Mouse (Mus musculus) G1E (cell line): Measurements from ENCODE around the gene Zfp277. TPM values are rescaled to one million over a fixed set of nuclear protein-coding genes. Genes with fewer than 3 reads are reported as not detected.

Experiments
- ATAC-seq: 2 replicates; pipeline ENCODE4 v1.8.0; 2016; ENCODE audit warnings: mild to moderate bottlenecking; ENCODE audit not compliant: insufficient number of reproducible peaks, poor library complexity, low FRiP score, severe bottlenecking; ENCODE audit errors: extremely low read depth
- DNase-seq: peaks from one replicate; pipeline ENCODE4 v3.0.0; 2012; ENCODE audit warnings: low spot score
- H3K27me3 ChIP-seq: 2 replicates; pipeline ENCODE4 v1.6.1; 2012; ENCODE audit warnings: mild to moderate bottlenecking, low read length, inconsistent platforms; ENCODE audit not compliant: insufficient read depth
- H3K36me3 ChIP-seq: replicated peaks from 2 replicates; pipeline ENCODE3; 2012; ENCODE audit warnings: mild to moderate bottlenecking, inconsistent platforms
- H3K4me1 ChIP-seq: 2 replicates; pipeline ENCODE4 v1.6.1; 2012; ENCODE audit warnings: low read depth, low read length, inconsistent platforms, mixed read lengths; ENCODE audit not compliant: insufficient read depth
- H3K4me3 ChIP-seq: 2 replicates; pipeline ENCODE4 v1.5.1; 2012; ENCODE audit warnings: low read depth, mild to moderate bottlenecking, inconsistent platforms, low read length, moderate library complexity, mixed read lengths
- H3K9me3 ChIP-seq: replicated peaks from 2 replicates; pipeline ENCODE4 v1.6.1; 2012; ENCODE audit warnings: inconsistent platforms
- CTCF ChIP-seq: IDR thresholded peaks from 2 replicates; pipeline ENCODE4 v1.5.1; 2012; ENCODE audit warnings: low read depth, low read length, inconsistent platforms, mixed read lengths
- GATA1 ChIP-seq: IDR thresholded peaks from 2 replicates; pipeline ENCODE4 v1.6.1; 2012; ENCODE audit warnings: borderline replicate concordance, low read length, inconsistent platforms, mixed read lengths
- GATA2 ChIP-seq: IDR thresholded peaks from 2 replicates; pipeline ENCODE4 v1.6.1; 2012; ENCODE audit warnings: low read depth, low read length, inconsistent platforms, borderline replicate concordance
- POLR2AphosphoS5 ChIP-seq: IDR thresholded peaks from 2 replicates; pipeline ENCODE4 v1.6.1; 2012; ENCODE audit warnings: low read depth, low read length, inconsistent platforms; ENCODE audit not compliant: insufficient replicate concordance
- TAL1 ChIP-seq: conservative IDR thresholded peaks from 2 replicates; pipeline ENCODE4 v1.6.1; 2012; ENCODE audit warnings: low read depth, low read length, inconsistent platforms, mixed read lengths
- polyA plus RNA-seq: library from polyadenylated mRNA; stranded (reverse); fragments of >175 nt; gene quantifications from 2 replicates; pipeline ENCODE4 v1.2.3, GENCODE M21; 2012
- total RNA-seq, 2 experiments: library from RNA; stranded (forward) in 1 of 2; stranded (reverse) in 1 of 2; fragments of 200-1000 nt in 1 of 2; fragments of >200 nt in 1 of 2; fragmentation: Nextera tagmentation in 1 of 2; gene quantifications; 2 replicates each; pipeline ENCODE4 v1.2.3; 2014 to 2017

The Zfp277 gene
- total and polyA plus RNA-seq, 3 experiments, result 5.6 to 57.6 (median 56.5) TPM

DNA sequence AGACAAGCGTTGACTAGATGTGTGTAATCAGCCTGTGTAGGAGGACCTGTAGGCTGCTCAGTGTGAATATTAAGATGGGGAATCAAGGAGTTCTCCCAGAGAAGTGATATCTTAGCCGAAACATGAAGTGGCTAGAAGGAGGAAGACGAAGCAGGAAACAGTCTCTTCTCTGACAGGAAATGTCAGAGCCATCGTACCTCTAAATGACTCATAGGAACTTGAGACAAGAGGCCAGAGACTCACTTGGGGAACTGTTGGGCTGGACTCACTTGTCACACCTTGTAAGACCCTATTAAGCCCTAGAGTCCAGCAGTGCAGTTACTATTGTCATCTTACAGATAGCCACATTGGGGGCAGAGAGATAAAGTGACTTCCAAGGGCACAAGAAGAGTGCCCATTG lies 172.4 kb downstream of the Zfp277 start:
- no peaks in the 10 kb centered on the region for H3K4me1 ChIP-seq
- no peaks in the 10 kb centered on the region for H3K36me3 ChIP-seq
- ATAC-seq, result no peak
- no peaks in the 10 kb centered on the region for H3K9me3 ChIP-seq
- peaks cover 4% of the 10 kb centered on the region for H3K27me3 ChIP-seq
- no peak for TF ChIP-seq CTCF
- no peak for TF ChIP-seq GATA2
- TF ChIP-seq POLR2AphosphoS5, result no peak
- no peak for TF ChIP-seq GATA1
- no peak for DNase-seq
- no peak overlapping the region for H3K4me3 ChIP-seq

DNA sequence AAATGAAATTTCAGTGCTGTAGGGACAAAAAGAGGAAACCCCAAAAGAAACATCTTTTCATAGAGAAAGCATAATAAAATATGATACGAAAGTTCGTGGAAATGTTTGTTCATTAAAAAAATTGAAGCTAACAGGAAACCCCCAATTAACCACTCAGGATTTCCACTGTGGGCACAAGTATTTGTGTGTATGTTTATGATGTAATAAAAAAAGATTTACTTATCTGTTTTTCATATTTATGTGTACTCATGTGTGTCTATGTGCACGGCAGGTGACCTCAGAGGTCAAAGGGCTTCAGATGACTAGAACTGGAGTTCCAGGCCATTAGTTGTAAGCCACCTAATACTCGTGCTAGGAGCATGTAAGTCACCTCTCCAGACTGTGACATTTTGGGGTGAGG lies 173.0 kb downstream of the Zfp277 start:
- H3K9me3 ChIP-seq, result no peaks in the 10 kb centered on the region
- H3K36me3 ChIP-seq, result no peaks in the 10 kb centered on the region
- no peak for ATAC-seq
- no peak overlapping the region for H3K4me3 ChIP-seq
- DNase-seq, result no peak
- TF ChIP-seq CTCF, result no peak
- no peak for TF ChIP-seq GATA1
- peaks cover 6% of the 10 kb centered on the region for H3K27me3 ChIP-seq
- no peaks in the 10 kb centered on the region for H3K4me1 ChIP-seq

DNA sequence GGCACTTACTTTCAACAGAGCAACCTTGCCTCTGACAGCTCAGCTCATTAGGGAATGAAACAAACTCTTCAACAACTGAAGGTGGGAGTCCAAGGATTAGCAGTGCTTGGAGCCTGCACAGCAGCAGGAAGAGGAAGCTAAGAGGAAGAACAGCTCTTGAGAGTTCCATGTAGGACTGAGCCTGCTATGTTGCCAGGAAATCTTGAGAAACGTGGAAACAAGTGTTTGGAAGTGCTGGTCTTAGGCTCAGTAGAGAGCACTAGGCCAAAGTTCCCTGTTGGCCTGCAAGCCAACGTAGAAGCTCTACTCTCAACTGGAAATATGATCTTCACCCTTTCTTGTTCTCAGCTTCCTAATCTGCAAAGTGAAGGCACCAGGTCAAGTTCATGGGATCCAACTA lies 177.4 kb downstream of the Zfp277 start:
- no peak for DNase-seq
- H3K4me1 ChIP-seq, result no peaks in the 10 kb centered on the region
- TF ChIP-seq GATA1, result no peak
- no peak for TF ChIP-seq CTCF
- no peak for TF ChIP-seq TAL1
- TF ChIP-seq POLR2AphosphoS5, result no peak
- H3K27me3 ChIP-seq, result peaks cover 6% of the 10 kb centered on the region
- no peaks in the 10 kb centered on the region for H3K9me3 ChIP-seq
- ATAC-seq, result no peak
- no peaks in the 10 kb centered on the region for H3K36me3 ChIP-seq
- no peak overlapping the region for H3K4me3 ChIP-seq

Other genes starting within 250 kb of the Zfp277 start
- gene Lsmem1, start 246.4 kb downstream of the Zfp277 start, total RNA-seq (2014; fragmentation: Nextera tagmentation), result not detected in 2 replicates
- gene Lsmem1, start 246.4 kb downstream of the Zfp277 start, total RNA-seq (2017), result 0.23 and 0.44 TPM in 2 replicates
- not detected in 2 replicates for gene Lsmem1, start 246.4 kb downstream of the Zfp277 start, polyA plus RNA-seq
- gene Ifrd1, start 197.4 kb downstream of the Zfp277 start, total RNA-seq (2014; fragmentation: Nextera tagmentation), result 151 and 234 TPM in 2 replicates
- gene Ifrd1, start 197.4 kb downstream of the Zfp277 start, total RNA-seq (2017), result 186 and 190 TPM in 2 replicates
- 86.6 and 129 TPM in 2 replicates for gene Ifrd1, start 197.4 kb downstream of the Zfp277 start, polyA plus RNA-seq
- gene Dock4, start 50 bp upstream of the Zfp277 start, total RNA-seq (2014; fragmentation: Nextera tagmentation), result 0.68 TPM in 1 of 2 replicates, not detected in the other
- gene Dock4, start 50 bp upstream of the Zfp277 start, total RNA-seq (2017), result 0.64 and 1.2 TPM in 2 replicates
- gene Dock4, start 50 bp upstream of the Zfp277 start, polyA plus RNA-seq, result 0.01 TPM in 2 replicates